Mouse (Mus musculus) hindlimb bud, embryonic 11.5 days (tissue): ENCODE results near the gene Acadl.
A peak's percentile ranks its signal among the peaks of the same experiment; 100 is the strongest.

Experiments used
- DNase-seq: peaks from one replicate; pipeline ENCODE4 v3.0.0-alpha.2; 2012; ENCODE audit warnings: low read depth, low spot score; ENCODE audit errors: extremely low spot score

The Acadl gene

DNA sequence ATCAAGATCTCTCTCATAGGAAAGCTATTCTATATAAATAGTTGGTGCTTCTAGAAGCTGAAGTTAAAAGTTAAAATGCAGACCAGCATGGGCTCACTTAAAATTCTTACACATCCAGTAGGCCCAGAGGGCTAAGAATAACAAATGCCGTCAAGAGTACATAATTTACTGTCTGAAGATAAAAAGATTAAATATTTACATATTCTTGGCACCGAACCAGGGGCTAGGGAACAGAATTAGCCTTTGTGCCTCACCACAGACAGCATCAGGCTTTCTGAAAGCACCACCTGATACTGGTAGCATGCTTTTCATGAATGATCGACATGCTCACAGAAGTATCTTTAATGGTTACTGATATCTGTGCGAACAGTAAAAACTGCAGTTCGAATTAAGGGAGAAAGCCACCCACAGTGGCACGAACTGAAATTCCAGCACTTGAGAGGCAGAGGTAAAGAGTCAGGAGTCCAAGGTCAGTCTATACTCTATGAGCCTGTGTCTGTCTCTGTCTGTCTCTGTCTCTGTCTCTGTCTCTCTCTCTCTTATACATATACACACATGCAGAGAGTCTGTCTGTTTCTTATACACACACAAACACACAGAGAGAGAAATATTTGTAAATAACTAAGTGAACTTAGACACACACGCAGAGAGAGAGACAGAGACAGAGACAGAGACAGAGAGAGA, 23.2 kb downstream of the Acadl start:
- DNase-seq, result no peak

DNA sequence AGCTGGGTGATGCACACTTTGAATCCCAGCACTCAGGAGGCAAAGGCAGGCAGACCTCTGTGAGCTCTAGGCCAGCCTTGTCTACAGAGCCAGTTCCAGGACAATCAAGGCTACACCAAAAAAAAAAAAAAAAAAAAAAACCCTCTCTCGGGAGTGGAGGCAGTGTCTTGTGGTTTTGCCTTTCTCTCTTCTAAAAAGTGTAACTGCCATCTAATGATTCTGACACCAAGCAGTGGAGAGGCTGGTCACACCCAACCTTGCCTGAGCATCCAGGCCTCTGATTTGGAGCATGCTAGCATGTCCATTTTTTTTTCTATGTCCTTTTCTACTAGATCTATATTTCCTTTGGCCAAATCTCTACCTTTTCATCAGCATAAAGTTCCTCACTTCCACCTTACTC, 23.9 kb downstream of the Acadl start:
- no peak for DNase-seq

DNA sequence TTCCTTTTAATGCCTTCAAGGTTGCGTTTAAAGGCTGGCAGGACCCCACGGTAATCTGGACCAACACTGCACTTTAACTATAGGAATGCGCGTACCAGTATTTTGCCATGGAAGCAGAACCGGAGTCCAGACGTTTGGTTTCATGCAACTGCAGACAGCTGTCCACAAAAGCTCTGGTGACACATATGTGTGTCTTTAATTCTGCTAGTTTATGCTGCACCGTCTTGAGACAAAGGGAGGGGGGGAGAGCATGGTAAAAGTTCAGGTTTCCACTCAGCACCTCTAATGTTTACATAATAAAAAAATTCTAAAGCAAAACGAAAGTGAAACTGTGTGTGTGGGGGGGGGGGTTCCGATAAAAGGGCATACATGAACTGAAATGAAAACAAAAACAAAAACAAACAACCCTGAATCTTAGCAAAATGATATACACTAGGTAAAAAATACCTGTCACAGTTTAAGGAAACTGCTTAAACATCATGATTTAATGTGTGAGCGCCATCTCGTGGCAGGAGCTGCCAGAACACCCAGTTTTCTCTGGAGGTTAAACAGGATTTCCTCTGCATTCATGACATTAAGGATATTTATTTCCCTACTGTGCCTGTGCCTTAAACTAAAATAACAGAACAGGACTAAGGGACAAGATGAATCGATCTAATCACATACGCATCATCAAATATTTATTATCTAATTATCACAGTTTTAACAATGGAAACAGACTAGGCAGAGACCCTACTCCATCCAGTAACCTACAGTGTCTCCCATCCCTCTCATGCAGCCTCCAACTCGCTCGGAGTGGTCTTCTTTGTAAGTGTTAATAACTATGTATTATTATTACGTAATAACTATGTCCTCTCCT, 24.7 kb downstream of the Acadl start:
- no peak for DNase-seq

DNA sequence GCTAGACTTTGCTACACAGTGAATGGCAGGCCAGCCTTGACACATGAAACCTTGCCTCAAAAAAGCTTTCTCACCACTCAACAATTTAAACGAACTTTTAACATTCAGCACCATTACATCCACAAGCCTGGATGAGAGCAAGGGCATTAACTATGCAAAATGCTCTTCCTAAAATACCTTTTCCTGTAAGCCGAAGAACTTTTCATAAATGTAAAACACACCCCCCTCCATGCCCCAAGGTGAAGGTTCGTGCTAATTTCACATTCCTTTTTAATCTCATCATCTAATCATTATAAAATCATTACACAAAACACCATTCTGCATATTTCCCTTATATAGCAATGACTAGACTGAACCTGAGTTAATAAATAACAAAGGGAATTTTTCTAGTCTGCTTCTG, 25.9 kb downstream of the Acadl start:
- DNase-seq, result no peak

DNA sequence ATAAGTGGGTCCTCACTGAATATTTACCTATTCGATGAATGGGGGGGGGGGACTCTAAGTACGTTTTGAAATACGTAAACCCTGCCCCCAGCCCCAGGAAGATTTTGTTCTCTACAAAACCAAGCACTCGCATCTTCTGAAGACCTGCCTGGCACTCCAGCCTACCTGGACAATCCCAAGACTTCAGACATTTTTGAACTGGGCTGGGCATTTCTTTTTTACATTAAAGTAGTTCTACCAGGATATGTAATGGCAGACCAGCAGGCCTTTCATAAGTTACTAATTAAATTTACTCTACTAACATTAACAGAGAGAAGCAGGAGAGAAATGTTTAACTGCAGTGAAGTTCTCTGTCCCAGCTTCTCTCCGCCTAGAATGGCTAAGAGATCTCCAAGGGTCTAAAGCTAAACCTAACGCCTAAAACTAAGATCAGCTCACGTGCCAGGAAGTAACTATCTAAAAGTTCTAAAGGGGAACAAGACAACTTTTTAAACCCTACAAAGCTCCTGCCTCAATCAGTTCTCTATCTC, 30.4 kb downstream of the Acadl start:
- DNase-seq, result no peak

DNA sequence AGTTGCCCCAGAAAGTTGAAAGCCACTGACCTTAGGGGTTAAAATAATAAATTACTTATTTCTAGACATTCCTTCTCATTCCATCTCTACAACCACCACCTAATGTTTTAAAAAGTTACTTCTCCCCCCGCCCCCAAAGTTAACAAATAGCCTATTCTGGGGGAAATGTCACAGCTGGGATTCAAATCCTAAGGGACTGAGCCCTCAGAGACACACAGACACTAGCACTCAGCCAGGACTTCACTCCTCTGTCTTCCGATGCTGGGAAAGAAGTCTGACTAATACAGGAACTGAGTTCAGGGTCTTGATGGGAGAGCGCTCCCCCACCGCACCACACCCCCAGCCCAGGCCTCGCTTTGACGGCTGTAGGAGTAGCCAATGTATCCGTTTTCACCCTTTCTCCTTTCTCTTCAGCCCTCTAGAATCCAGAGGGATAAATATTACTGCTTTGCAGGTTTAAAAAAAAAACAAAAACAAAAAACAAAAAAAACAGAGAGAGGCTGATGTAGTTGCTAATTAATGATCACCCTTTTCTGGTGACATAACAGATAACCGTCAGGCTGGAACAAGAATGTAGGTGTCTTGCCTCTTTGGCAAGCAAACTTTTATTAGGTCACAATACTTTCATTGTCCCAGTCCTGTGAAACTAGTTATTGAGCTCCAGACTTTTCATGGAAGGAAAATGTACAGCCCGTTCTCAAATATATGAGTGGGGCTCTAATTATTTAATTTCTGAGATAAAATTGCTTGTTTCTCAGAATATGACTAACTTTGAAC, 31.1 kb downstream of the Acadl start:
- no peak for DNase-seq

DNA sequence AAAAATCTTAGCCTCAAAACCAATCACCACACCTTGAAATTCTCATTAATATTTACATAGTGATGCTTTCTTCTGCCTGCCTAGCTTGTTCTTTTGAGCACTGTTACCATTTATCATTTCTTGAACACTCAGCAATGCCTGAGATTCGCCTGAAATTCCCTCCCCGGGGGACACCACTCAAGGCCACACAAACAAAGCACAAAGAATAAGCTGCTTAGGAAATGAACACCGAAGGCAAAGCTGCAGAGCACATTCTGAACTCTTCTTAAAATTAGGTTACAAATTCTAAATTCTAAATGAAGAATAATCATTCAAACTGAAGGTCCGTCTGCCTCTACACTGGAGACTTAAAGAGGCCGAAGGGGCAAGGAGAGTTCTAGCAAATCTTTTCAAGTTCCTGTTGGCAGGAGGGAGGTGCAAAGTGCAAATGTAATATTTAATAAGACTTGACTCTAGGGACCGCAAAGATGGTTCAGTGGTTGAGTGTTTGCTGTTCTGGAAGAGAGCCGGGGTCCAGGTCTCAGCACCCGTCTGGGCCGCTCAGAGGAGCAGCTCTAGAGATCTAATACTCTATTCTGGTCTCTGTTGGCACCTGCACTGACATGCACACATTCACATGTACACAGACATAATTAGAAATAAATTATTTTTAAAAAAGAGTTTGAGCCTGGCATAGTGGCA, 33.5 kb downstream of the Acadl start:
- no peak for DNase-seq

DNA sequence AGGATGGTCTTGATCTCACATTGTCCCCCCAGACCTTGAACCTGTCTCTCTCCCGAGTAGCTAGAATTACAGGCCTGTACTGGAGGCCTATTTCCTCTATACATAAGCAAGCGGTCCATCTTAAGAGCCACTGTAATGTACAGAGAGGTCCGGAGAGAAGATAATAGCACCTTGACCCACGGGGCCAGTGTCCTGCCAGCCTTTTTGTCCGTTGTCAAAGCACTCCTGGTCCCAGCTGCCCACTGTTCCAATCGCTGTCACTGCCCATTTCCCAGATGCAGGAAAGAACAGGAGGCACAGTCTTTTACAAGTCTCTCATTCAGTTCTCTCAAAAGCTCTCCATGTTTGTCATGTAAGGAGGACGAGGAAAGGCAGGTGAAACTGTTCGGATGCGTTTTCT, 41.1 kb downstream of the Acadl start:
- DNase-seq, result no peak

DNA sequence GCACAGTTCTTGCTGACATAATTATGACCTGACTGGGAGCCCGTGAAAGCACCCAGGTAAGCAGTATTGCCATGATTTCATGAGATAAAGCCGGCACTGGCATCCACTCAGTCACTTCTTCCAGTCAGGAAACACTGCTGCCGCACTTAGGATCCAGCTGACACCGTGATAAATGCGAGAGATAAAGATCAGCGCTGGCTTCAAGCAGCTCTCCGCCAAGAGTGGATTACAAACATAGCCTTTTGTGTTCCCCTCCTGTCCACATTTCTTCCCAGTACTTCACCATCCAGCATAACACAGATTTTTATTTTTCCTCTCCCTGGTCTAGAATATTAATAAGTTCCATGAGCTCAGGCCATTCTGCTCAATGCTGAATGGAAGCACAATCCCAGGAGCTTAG, 42.8 kb downstream of the Acadl start:
- DNase-seq, result no peak

DNA sequence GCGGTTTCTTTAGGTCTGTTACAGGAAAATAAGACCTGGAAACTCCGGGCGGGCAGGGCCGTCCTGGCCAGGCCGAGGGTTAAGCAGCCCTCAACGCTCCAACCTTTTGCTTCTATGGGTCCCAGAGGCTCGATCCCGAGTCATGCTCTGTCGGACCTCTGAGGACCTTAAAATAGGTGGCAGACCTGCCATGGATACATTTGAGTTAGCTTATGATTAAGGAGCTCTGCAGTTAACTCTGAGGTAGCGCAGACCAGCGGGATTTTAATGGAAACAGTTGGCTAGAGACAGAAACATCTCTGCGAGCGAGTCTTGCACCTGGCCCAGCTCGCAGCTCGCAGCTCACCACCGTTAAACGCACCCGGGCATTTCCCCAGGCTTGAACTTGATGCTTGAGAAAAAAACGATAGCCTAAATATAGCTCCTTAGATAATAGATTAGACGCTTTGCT, 45.2 kb downstream of the Acadl start:
- no peak for DNase-seq

DNA sequence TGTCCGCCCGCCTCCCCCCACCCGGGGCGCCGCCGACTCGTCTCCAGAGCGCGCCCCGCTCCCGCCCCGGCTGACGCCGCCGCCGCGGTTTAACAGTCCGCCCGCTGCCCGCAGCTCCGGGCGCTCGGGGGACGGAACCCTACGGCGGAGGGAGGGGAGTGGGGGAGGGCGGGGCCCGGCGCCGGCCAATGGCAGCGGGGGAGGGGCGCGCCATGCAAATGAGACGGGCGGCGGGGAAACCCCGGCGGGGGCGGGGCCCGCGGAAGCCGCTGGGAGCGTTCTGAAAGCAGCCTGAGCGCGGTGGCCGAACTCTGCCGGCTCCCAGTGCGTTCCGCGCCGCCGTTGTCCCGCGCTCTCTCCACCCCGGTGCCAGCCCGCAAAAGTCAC, 45.6 kb downstream of the Acadl start, which contains the start of gene Kansl1l:
Gene Kansl1l, minus strand, starts transcription at position 110 of the 387 bp plus-strand sequence.
- DNase-seq, result no peak

DNA sequence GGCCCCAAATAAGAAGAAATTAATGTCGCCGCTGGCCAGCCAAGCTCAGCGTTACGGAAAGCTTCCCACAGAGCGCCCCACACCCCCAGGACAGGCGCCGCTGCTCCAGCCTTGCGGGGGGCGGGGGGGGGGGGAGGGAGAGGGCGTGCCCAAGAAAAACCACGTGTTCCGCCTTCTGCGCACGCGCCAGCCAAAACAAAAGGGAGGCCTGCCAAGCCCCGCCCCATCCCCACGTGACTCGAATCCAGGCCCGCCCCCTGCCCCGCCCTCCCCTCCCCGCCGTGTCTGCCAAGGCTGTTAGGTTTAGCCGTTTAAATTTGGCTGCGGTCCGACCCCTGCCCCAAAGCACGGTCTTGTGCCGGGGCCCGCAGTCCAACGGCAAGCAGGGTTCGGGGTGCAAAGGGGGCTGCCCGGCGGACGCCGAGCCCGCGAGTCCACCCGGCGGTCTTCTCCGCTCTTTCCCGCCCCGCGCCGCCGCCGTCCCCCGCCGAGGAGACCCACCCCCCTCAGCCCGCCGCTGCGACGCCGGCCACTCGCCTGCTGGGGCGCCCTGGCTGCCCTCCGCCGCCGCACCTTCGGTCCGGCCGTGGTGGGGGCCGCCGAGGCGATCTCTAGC, 46.1 kb downstream of the Acadl start:
- DNase-seq, result no peak

DNA sequence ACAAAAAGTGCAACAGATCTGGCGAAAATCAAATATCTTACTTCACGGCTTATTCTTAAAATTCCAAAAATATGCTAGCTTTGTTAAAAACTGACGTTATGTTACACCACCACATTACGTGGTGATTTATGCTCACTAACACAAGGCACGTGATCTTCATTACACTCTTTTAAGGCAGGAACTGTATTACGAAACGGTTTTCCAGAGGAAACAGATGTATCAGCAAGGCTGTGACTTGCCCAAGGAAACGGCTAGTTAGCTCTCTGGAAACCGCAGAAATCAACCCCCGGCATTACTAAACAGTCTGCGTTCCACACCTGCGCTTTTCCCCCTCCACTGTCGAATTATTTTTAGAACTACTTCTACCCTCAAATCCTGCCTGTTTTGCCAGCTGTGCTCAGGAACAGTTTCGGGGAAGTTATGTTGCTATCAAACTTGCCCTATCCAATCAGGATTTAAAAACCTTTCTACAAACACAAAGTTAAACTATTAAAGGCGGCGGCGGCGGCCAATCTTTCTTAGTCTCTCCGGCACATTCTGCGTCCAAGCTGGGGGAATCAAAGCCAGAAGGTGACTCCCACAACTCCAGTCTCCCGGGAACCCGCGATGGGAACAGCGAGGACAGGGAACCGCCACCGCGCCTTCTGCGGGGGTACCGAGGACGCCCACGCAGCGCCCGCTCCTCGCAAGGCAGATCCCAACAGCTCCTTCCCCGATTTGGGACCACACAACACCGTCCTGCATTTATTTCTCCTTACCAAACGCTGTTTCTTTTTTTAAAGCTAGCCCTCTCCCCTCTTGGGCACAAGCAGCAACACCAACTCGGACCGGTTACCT, 46.9 kb downstream of the Acadl start:
- DNase-seq, result peak; percentile 44

DNA sequence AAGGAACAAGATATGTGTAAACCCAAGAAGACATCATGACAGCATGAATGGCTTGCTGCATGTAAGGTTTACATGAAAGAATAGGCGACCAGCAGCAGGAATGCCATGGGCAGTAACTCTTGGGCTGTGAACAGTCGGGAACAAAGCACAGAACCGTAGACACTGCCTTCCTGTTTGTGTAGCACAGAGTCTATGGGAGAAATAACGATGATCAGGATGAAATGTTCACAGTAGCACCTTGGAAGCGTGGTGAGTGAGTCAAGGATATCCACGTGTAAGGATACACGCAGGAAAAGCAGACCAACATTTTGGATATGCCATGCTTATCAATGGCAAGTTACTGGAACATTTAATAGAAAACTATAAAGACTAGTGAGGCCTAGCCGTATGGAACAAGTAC, 48.3 kb downstream of the Acadl start:
- DNase-seq, result no peak

DNA sequence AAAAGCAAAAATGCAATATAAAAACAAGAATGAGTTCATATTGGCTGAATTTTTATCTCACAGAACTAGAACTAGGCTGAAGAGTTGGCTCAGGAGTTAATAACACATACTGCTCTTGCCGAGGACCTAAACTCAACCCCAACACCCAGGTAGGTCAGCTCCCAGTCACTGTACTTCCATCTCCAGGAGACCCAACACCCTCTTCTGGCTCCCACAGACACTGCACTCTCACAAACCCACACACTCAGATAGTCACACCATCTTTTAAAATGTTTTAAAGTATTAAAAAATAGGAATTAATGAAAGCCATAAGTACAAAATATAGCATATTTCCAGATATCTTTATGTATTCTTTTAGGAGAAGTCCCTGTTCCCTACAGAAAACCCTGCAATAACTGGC, 49.9 kb downstream of the Acadl start:
- DNase-seq, result no peak

DNA sequence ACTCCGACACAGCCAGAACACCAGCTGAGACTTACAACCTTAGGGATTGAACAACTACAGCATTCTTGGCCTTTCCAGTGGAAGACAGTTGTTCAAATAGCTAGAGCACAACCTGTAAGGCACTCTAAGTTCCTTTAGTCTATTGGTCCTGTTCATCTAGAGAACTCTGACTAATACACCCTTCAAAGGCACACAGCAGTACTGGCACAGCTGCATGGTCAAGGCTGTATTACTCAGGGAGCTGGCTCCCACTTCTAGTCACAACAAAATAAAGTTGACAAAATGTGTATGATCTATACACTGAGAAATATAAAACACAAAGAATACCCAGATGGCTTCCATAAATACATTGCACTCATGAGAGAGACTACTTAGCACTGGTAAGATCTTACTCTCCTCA, 56.3 kb downstream of the Acadl start:
- no peak for DNase-seq

DNA sequence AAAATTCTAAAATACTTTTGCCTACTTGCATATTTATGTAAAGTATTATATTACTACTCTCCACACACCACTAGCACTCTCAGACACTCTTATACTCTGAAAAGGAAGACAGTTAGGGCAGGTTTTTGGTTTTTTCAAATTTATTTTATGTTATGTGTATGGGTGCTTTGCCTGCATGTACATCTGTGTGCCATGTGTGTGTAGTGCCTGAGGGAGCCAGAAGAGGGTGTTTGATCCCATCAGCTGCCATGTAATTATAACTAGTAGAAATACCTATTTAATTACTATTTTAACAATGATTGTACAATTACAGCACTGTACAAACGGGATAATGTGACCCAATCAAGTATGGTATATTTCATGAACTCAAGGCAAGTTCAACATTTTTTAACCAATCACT, 57.7 kb downstream of the Acadl start:
- DNase-seq, result no peak

DNA sequence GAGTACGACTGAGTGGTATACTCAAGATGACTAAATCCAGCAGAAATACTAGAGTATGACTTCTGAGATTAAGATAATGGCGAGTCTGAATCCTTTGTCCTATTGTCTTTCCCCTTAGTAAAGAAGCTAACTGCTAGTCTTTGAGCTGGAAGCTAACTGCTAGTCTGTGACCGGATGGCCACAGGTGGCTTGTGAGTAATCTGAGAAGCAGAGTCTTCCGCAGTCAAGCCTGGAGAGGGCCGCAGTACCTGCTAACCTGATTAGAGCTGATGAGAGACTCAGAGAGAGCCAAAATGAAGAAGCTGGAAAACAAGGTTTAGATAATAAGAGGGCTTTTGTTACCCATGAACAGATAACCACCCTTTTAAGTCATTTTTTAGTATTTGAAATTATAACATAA, 58.4 kb downstream of the Acadl start:
- DNase-seq, result no peak

DNA sequence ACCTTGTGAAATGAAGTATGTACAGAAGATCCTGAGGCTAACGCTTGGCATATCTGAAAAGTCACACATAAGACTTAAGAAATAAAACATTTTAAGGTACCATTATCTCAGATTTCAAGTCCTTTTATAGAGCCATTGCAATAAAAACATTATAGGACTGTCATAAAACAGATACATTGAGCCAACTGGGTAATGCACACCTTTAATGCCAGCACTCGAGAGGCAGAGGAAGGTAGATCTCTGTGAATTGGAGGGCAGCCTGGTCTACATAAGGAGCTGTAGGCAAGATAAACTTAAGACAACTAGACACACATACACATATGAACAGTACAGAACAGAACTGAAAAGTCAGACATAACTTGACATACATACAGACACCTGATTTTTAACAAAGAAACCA, 65.1 kb downstream of the Acadl start:
- DNase-seq, result no peak
